Mouse (Mus musculus): ENCODE measurements around the gene Ddx50.

- no peak for TF ChIP-seq CTCF (IDR thresholded peaks at IDR 0.05; ENCODE audit: control insufficient read depth, insufficient read depth, low read length)
- TF ChIP-seq POLR2A (IDR thresholded peaks at IDR 0.05; ENCODE audit: borderline replicate concordance, control insufficient read depth, low read depth, low read length), result no peak
These were observed 943 bp upstream of the Ddx50 start for GRCm38 (mm10) chr10:62651961-62652360.
